Mouse (Mus musculus) lung, adult 2 months (tissue): ENCODE data around the gene Olfr1396. TPM values are rescaled to one million over a fixed set of nuclear protein-coding genes. Genes with fewer than 3 reads are reported as not detected.
"Not testable (repeated sequence)": the region's sequence is repeated elsewhere in the genome, so short reads cannot be mapped to it uniquely, and the experiment has no call there.

Experiments
- DNase-seq: peaks from one replicate; pipeline ENCODE4 v3.0.0; 2022
- H3K4me1 ChIP-seq: fragments of 200-500 bp; 2 replicates; pipeline ENCODE4 v1.6.1; 2011; ENCODE audit warnings: low read length; ENCODE audit not compliant: control insufficient read depth, insufficient read depth
- H3K4me3 ChIP-seq: fragments of 200-500 bp; replicated peaks from 2 replicates; pipeline ENCODE3; 2011; ENCODE audit warnings: low read depth, mild to moderate bottlenecking, control low read depth, low read length; ENCODE audit errors: extremely low read depth
- CTCF ChIP-seq: fragments of 200-500 bp; IDR thresholded peaks from 2 replicates; pipeline ENCODE4 v1.5.1; 2011; ENCODE audit warnings: mild to moderate bottlenecking, low read length, control low read depth; ENCODE audit not compliant: insufficient read depth
- POLR2A ChIP-seq: fragments of 200-500 bp; IDR thresholded peaks from 2 replicates; pipeline ENCODE4 v1.6.1; 2011; ENCODE audit warnings: low read depth, mild to moderate bottlenecking, control low read depth, low read length, borderline replicate concordance; ENCODE audit errors: extremely low read depth
- WGBS: fragments of 180-500 bp; shearing (Covaris S2); methylation state at CpG from one replicate; pipeline ENCODE4 v1.1.7; 2018; 5-methylcytosine and 5-hydroxymethylcytosine counted together
- polyA plus RNA-seq: library from polyadenylated mRNA; depleted of rRNA; stranded (reverse); fragments of >200 nt; gene quantifications from 2 replicates; pipeline ENCODE4 v1.2.3, GENCODE M21; 2012

Olfr1396 gene
- polyA plus RNA-seq, 1 experiment, result 0.17 TPM

DNA sequence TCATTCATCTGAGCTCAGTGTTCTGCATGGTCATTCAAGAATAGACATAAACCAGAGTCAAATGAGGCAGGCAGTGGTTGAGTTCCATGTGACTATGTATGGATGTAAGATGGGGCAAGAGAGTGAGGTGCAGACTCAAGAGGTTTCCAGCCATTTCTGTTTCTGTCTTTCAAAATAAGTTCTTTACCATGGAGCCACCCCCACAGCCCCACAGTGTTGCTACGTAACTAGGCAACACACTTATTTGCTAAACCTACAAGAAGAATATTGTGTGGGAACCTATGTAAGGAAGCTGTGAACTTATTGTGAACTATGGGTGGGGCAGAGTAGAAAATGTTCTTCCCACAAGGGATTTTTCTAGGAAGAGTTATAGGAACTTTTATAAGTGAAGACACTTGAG lies 31.5 kb downstream of the Olfr1396 start:
- 73% methylated on average over 1 of the region's 1 CpGs for WGBS
- no peak overlapping the region for H3K4me3 ChIP-seq
- DNase-seq, result no peak
- peaks cover 24% of the 10 kb centered on the region for H3K4me1 ChIP-seq
- no peak for TF ChIP-seq CTCF
- no peak for TF ChIP-seq POLR2A

DNA sequence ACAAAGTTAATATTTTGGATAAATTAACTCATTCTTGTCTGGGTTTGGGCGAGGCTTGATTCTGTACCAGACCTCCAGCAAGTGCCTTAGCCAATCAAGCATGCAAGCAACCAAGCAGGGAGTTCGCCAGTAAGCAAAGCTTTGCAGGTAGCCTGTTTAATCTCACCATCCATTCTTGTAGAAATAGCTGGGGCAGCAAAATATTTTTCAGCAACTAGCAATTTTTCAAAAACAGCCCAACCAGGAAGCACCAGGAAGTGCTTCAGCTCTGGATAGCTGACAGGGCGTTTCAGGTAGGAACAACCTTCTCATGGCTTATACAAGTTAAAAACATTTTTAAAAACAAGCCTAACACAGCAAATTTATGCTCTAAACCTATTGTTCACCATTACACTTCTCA lies 32.8 kb downstream of the Olfr1396 start:
- DNase-seq, result no peak
- Histone ChIP-seq H3K4me1 (peaks cover 20% of the 10 kb centered on the region), H3K4me3 (no peak overlapping the region)
- TF ChIP-seq POLR2A (no peak), CTCF (no peak)
- 72% methylated on average over 3 of the region's 3 CpGs for WGBS

DNA sequence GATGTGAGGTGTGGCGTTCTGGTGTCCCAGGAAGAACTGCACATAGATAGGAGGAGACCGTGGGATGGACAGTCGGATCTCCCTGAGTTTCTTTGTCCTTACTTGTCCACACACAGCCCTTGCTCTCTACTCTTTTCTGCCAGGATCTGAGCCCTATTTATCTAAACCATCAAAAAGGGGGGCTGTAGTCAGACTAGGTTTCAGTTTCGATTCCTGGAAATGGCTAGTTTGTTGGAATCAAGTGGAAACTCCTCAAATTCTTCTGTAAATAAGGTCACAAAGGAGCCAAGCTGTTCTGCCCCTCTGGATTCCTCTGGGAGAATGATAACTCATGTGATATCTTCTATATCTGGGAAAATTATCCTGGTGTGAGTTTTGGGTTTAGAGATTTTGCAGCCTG lies 33.3 kb downstream of the Olfr1396 start:
- H3K4me1 ChIP-seq, result peaks cover 21% of the 10 kb centered on the region
- DNase-seq, result no peak
- H3K4me3 ChIP-seq, result no peak overlapping the region
- TF ChIP-seq CTCF (no peak), POLR2A (no peak)
- WGBS, result 39% methylated on average over 4 of the region's 4 CpGs

DNA sequence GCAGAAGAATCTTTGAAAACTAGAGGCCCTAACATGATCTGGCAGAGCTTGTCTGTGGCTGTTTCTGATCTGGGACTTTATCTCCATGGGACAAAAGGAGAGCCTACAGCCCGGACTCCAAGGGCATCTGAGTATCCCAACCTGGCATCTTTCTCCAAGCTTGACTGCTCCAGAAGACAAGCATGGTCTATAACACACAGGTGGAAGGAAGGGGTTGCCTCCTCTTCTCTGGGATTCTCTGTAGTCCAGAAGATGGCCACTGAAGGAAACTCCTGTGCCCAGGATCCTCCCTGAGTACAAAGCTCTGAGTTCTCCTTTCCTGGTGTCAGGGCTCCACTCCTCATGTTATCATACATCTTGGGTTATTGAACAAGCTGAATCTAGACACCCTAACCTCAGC lies 34.0 kb downstream of the Olfr1396 start:
- 91% methylated on average over 1 of the region's 1 CpGs for WGBS
- no peak for DNase-seq
- TF ChIP-seq CTCF (no peak), POLR2A (no peak)
- Histone ChIP-seq H3K4me3 (no peak overlapping the region), H3K4me1 (peaks cover 20% of the 10 kb centered on the region)

DNA sequence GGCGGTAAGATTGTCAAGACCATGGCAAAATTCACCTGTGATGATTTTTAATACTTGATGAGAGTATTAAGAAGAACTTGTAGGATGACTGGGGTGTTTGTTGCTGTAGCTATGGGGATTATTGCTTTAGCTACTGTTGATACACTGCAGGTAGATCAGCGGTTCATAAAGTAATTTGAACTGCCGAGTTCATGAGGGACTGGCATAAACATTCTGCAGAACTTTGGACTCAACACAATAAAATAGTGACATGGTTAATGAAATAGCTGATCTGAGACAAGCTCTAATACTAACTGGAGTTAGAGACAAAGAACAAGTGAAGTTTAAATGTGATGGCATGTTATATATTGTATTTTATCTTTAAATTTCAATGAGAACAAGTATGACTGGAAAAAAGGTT lies 36.0 kb downstream of the Olfr1396 start:
- Histone ChIP-seq H3K4me1 (peaks cover 12% of the 10 kb centered on the region), H3K4me3 (no peak overlapping the region)
- TF ChIP-seq CTCF, result no peak
- TF ChIP-seq POLR2A, result no peak
- no peak for DNase-seq
- 82% methylated on average over 3 of the region's 3 CpGs for WGBS

DNA sequence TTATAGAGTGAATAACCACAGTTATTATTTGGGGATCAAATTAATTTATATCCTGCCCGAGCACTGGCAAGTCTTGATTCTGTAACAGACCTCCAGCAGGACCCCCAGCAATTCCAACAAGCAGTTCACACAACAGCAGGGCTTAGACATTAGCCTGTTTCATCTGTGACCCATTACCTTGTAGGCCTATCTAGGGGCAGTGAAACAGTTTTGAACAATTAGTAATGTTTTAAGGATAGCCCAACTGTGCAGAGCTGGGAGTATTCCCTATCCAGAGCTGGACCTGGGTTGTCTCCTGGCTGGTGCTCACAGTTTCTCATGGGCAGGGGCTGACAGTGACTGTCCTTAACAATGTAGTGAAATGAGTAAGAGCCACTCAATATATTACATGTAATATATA lies 37.7 kb downstream of the Olfr1396 start:
- 79% methylated on average over 1 of the region's 1 CpGs for WGBS
- H3K4me3 ChIP-seq, result no peak overlapping the region
- TF ChIP-seq CTCF (no peak), POLR2A (no peak)
- peaks cover 7% of the 10 kb centered on the region for H3K4me1 ChIP-seq
- no peak for DNase-seq

DNA sequence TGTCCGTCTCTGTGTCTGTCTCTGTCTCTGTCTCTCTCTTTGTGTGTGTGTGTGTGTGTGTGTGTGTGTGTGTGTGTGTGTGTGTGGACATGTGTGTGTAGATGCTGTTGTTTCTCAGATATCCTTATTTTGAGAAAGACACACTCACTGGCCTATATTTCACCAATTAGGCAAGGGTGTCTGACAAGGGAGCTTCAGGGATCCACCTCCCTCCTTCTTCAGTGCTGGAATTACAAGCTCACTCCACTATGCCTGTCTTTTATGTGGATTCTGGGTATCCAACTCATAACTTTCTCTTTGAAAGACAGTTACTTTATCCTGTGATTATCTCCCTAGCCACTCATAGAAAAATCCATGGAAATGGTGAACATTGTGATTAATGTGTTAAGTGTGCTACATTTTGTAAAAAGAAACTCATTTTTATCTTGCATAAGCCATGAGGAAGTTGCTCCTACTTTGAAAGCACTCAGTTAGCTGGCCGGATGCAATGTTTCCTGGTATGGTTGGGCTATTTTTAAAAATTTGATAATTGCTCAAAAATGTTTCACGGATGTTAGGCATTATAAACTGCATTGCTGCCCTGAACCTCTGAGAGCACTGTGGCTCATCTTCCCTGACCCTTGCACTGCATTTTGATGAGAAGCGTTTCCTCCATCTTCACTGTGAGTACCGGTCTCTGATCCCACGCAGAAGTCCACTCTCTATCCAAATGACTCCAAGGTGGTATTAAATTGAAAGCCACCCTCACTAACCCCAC lies 38.5 kb downstream of the Olfr1396 start, which contains the start of gene Ifi47:
Gene Ifi47, plus strand, starts transcription at position 587 of the 757 bp plus-strand sequence.
- H3K4me3 ChIP-seq, DNase-seq, H3K4me1 ChIP-seq: not testable (repeated sequence)
- 33% methylated on average over 6 of the region's 6 CpGs for WGBS

DNA sequence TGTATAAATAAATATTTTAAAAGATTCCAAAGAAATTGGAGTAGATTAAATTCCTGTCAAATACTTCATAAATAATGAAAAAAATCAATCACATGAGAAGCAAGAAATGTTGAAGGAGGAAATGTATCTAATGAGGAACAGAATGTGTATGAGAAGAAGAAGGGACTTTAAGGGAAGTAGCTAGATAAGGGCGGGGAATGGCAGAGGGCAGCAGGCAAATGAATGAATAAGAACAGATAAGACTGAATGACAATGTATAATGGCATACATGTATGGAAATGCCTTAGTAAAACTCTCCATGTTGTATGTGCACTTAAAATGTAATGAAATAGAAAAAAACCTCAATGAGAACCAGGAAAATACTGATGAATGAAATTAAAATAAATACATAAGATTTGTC lies 46.3 kb downstream of the Olfr1396 start:
- TF ChIP-seq POLR2A (no peak), CTCF (no peak)
- H3K4me3 ChIP-seq, result no peak overlapping the region
- H3K4me1 ChIP-seq, result no peaks in the 10 kb centered on the region
- WGBS, result 87% methylated on average over 1 of the region's 1 CpGs
- DNase-seq, result no peak

DNA sequence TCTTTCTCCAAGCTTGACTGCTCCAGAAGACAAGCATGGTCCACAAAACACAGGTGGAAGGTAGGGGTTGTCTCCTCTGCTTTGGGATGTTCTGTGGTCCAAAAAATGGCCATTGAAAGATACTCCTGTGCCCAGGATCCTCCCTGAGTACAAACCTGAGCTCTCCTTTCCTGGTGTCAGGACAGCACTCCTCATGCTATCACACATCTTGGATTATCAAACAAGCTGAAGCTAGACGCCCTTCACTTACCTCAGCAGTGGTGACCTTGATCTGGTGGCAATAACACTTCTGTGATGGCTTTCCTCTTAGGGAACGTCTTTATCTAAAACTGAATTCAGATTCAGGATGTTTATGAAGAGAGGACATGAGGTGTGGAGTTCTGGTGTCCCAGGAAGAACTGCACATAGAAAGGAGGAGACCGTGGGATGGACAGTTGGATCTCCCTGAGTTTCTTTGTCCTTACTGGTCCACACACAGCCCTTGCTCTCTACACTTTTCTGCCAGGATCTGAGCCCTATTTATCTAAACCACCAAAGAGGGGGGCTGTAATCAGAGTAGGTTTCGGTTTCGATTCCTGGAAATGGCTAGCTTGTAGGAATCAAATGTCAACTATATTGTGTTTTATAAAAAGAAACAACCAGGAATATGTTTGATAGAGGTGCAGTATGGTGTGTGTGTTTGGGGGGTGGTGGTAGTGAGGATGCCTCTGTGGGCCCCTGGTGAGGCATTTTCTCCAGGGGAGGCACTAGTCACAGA lies 50.8 kb downstream of the Olfr1396 start, which contains the start of gene Tgtp2:
Gene Tgtp2, minus strand, starts transcription at position 494 of the 757 bp plus-strand sequence.
- WGBS, result 35% methylated on average over 5 of the region's 5 CpGs
- not testable (repeated sequence) for H3K4me1 ChIP-seq, DNase-seq, H3K4me3 ChIP-seq

DNA sequence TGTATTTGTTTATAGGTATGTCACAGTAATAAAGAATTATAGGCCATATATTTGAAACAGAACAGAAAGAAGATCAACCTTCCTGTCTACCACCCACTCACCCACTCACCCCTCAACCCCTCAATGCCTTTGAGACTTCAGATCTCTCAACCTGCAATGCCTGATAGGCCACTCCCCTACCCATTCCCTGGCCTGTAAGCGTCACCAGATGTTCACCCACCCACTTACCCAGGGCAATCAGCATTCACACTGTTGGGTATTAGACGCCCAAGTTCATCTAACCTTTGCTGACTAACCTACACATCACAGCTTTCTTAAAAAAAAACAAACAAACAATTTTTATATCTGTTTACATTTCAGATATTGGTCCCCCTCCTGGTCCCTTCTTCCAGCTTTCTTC lies 52.8 kb downstream of the Olfr1396 start:
- not testable (repeated sequence) for H3K4me3 ChIP-seq, DNase-seq, H3K4me1 ChIP-seq
- WGBS, result 50% methylated on average over 2 of the region's 2 CpGs

DNA sequence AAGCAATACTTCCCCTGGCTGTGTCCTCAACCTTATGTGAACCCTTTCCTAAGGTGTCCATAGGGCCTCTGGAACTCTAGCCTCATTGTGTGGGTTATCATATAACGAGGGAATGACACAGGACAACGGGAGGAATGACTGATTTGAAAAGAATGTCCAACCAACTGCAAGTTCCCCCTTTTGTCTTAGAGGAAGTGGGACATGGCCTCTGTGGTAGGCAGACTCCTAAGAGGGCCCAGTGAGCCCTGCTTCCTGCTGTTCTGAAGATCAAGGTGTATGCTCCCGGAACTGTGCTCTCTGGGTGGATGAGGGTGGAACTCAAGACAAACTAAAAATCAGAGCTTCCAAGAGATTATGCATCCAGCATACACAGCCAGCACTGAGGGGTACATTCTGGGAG lies 54.6 kb downstream of the Olfr1396 start:
- DNase-seq, H3K4me1 ChIP-seq, H3K4me3 ChIP-seq: not testable (repeated sequence)
- WGBS, result 8% methylated on average over 2 of the region's 3 CpGs
